Mouse (Mus musculus) olfactory bulb, adult 2 months (tissue): Measurements from ENCODE around the gene Ubb. TPM values are rescaled to one million over a fixed set of nuclear protein-coding genes. Genes with fewer than 3 reads are reported as not detected.

Experiments
- H3K27ac ChIP-seq: fragments of 200-500 bp; 2 replicates; pipeline ENCODE4 v1.5.1; 2012; ENCODE audit warnings: low read depth, low read length; ENCODE audit not compliant: insufficient read depth
- H3K4me1 ChIP-seq: fragments of 200-500 bp; 2 replicates; pipeline ENCODE4 v1.6.1; 2012; ENCODE audit warnings: low read length; ENCODE audit not compliant: control insufficient read depth, insufficient read depth
- H3K4me3 ChIP-seq: fragments of 200-500 bp; 2 replicates; pipeline ENCODE4 v1.5.1; 2012; ENCODE audit warnings: mild to moderate bottlenecking, low read depth, low read length, moderate library complexity; ENCODE audit not compliant: insufficient read depth
- CTCF ChIP-seq: fragments of 200-500 bp; IDR thresholded peaks from 2 replicates; pipeline ENCODE4 v1.5.1; 2012; ENCODE audit warnings: low read depth, mild to moderate bottlenecking, low read length, moderate library complexity; ENCODE audit not compliant: insufficient read depth
- POLR2A ChIP-seq: fragments of 200-500 bp; IDR thresholded peaks from 2 replicates; pipeline ENCODE4 v1.6.1; 2012; ENCODE audit warnings: mild to moderate bottlenecking, low read depth, low read length, moderate library complexity; ENCODE audit not compliant: insufficient read depth
- WGBS: fragments of 180-500 bp; shearing (Covaris S2); methylation state at CpG from one replicate; pipeline ENCODE4 v1.1.7; 2018; 5-methylcytosine and 5-hydroxymethylcytosine counted together
- polyA plus RNA-seq: library from polyadenylated mRNA; stranded (reverse); fragments of >200 nt; gene quantifications from 2 replicates; pipeline ENCODE4 v1.2.4, GENCODE M21; 2012; ENCODE audit warnings: low replicate concordance; ENCODE audit not compliant: missing spikeins, insufficient read depth, insufficient read length

Ubb gene
- polyA plus RNA-seq, 1 experiment = not detected

GRCm38 (mm10) chr11:62518991-62519390 is 32.0 kb upstream of the Ubb start:
- TF ChIP-seq CTCF = no peak
- no peak for TF ChIP-seq POLR2A
- Histone ChIP-seq H3K27ac (0 out of 2 replicates have a peak overlapping the region, but pooled peaks have one; percentile 35), H3K4me1 (peaks cover 4% of the 10 kb centered on the region; the same call in 1 of the 2 replicates), H3K4me3 (no peak overlapping the region)
- whole genome bisulfite sequencing = 22% methylated on average over 2 of the region's 2 CpGs

- Histone ChIP-seq H3K4me1 (peaks cover 4% of the 10 kb centered on the region; the same call in 1 of the 2 replicates), H3K4me3 (no peak overlapping the region), H3K27ac (no peak overlapping the region)
- no peak for TF ChIP-seq CTCF
- no peak for TF ChIP-seq POLR2A
- WGBS = 74% methylated on average over 2 of the region's 2 CpGs
Measured at GRCm38 (mm10) chr11:62522283-62522682, 28.7 kb upstream of the Ubb start.

GRCm38 (mm10) chr11:62537089-62537488 is 13.9 kb upstream of the Ubb start:
- TF ChIP-seq POLR2A (no peak), CTCF (no peak)
- no peak overlapping the region for H3K27ac ChIP-seq
- no peak overlapping the region for H3K4me3 ChIP-seq
- WGBS = 63% methylated on average over 8 of the region's 8 CpGs
- peaks cover 7% of the 10 kb centered on the region for H3K4me1 ChIP-seq

- no peak overlapping the region for H3K27ac ChIP-seq
- peak overlapping the region; percentile 35 for H3K4me3 ChIP-seq
- TF ChIP-seq CTCF (no peak), POLR2A (no peak)
- 17% methylated on average over 7 of the region's 7 CpGs for WGBS
- H3K4me1 ChIP-seq = peaks cover 7% of the 10 kb centered on the region
Measured at GRCm38 (mm10) chr11:62537590-62537989, 13.4 kb upstream of the Ubb start.

GRCm38 (mm10) chr11:62538321-62539088 is 12.5 kb upstream of the Ubb start:
- WGBS = under 1% methylated on average over 70 of the region's 73 CpGs

GRCm38 (mm10) chr11:62539089-62539890 is 11.7 kb upstream of the Ubb start, which contains the start of gene Cenpv:
Gene Cenpv (minus strand): TSS chr11:62539261.
- peak within 1 kb of the TSS; percentile 74 for H3K4me3 ChIP-seq
- peaks cover 7% of the 10 kb centered on the region for H3K4me1 ChIP-seq
- WGBS = 5% methylated on average over 57 of the region's 57 CpGs
- H3K27ac ChIP-seq = peak within 1 kb of the TSS; percentile 70
- no peak for TF ChIP-seq CTCF
- peak; percentile 72 for TF ChIP-seq POLR2A

More at GRCm38 (mm10) chr11:62538321-62539088, 12.5 kb upstream of the Ubb start:
- TF ChIP-seq CTCF (no peak), POLR2A (no peak)
- Histone ChIP-seq H3K27ac (0 out of 2 replicates have a peak overlapping the region, but pooled peaks have one; percentile 17), H3K4me1 (peaks cover 7% of the 10 kb centered on the region), H3K4me3 (peak overlapping the region; percentile 74)

- Histone ChIP-seq H3K4me1 (peaks cover 7% of the 10 kb centered on the region), H3K27ac (no peak overlapping the region), H3K4me3 (no peak overlapping the region)
- TF ChIP-seq POLR2A = no peak
- no peak for TF ChIP-seq CTCF
- 89% methylated on average over 7 of the region's 7 CpGs for WGBS
Measured at GRCm38 (mm10) chr11:62540167-62540566, 10.8 kb upstream of the Ubb start.

GRCm38 (mm10) chr11:62540969-62541368 is 10.0 kb upstream of the Ubb start:
- peaks cover 7% of the 10 kb centered on the region for H3K4me1 ChIP-seq
- WGBS = 48% methylated on average over 2 of the region's 2 CpGs
- no peak overlapping the region for H3K27ac ChIP-seq
- TF ChIP-seq CTCF (no peak), POLR2A (no peak)
- no peak overlapping the region for H3K4me3 ChIP-seq

GRCm38 (mm10) chr11:62541581-62541980 is 9.4 kb upstream of the Ubb start:
- no peak overlapping the region for H3K4me3 ChIP-seq
- H3K4me1 ChIP-seq = peaks cover 7% of the 10 kb centered on the region
- no peak for TF ChIP-seq POLR2A
- TF ChIP-seq CTCF = no peak
- H3K27ac ChIP-seq = no peak overlapping the region
- 90% methylated on average over 8 of the region's 8 CpGs for WGBS
